Mouse (Mus musculus): ENCODE results near the gene Prkg1.

Prkg1 gene

DNA sequence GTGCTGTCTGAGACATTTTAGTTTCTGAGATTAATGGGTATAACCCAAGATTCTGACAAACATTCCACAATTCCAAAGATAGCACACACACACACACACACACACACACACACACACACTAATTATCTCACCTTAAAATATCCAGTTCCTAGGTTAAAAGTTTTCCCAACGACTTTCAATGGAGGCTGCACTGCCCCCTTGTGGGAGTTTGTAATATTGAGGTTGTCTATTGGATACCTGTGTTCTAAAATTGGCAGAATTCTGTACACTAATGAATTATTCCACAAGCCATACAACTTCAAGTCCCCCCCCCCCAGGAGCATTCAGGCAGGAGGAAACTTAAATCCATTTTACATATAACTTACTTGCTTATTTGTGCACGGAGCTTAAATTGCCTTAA, 18.2 kb downstream of the Prkg1 start:
- DNase-seq (ENCODE audit: extremely low spot score, low spot score): peak; percentile 44

DNA sequence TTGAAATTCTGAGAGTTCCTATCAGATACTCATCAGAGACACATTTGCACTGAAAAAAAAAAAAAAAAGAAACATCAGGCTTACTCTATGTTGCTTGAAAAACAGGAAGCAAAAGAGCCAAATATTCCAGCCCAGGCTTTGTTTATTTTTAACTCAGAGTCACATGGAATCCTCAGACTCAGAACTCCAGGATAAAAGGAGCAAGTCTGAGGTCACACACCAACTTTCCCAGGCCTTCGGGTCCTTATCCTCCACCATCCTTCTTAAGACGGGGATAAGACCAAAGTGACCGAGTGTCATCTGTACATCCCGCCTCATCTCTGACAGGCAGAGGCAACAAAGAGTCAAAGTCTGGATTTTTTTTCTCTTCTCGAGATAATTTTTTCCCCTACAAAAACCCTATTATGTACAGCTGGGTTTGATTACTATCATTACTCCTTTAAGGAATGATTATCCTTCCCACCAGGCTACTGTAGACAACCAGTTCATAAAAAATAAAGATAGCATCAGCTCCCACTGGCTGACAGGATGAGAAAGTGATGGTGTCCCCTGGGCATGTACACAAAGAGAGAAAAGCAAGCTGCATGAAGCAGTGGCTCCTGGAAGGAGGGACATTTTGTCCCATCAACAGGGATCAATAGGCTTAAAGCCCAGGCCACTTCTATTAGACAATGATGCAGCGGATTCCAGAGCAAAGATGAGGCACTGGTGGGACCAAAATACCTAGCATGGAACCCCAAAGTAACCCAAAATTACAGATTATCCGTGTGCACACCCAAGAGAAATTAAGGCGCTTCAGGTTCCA, 21.4 kb downstream of the Prkg1 start:
- DNase-seq (ENCODE audit: extremely low spot score, low spot score): no peak

DNA sequence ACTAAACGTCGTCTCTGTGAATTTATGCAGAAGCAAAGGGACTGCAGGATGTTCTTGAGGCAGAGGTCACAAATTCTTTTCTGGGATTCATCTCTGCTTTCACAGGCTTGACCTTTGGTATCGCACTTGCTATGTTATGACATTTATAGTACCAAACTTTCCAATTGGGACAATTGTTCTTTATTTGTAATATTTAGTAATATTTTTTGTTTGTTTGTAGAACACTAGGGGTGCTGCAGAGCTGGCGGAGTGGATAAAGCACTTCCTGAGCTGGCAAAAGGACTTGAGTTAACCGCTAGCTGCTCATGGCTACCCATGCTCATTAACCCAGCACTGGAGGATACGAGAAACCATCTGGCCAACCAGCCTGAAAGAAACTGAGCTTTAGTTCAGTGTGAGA, 49.9 kb downstream of the Prkg1 start:
- no peak for DNase-seq (ENCODE audit: extremely low spot score, low spot score)

DNA sequence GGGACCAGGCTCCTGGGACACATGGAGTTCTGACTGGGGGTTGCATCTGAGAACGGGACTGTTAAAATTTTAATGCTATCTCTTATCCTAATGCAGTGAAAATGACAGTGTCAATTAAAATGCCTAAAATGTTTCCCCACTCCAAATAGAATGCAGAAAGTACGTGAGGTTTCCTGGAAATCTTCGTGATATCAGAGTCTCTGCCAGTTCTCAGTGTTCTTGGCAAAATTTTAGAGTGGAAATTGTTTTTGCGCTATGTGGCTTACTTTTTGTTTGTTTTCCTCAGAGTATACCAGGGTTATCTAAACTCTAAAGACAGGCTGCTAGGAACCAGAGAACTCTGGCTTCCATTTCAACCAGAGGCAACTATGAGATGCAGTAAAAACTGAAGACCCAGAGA, 50.4 kb downstream of the Prkg1 start:
- DNase-seq (ENCODE audit: extremely low spot score, low spot score): no peak

DNA sequence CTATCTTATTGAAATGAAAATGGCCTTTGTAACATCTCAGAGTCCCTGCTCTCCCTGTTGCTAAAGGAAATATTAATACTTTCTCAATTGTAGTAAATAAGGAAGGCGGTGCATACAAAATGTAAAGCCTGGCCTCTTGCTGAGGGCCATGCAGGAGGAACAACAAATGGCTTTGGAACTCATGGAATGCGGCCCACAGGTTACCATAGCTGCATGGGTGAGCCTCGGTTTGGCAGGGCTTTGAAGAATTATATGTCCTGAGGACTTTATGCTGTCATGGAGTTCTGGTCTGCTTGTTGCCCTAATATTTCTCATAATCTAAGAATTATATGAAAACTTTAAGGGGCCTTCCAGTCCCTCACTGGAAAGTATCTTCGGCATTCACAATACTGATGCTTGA, 51.5 kb downstream of the Prkg1 start:
- DNase-seq (ENCODE audit: extremely low spot score, low spot score): no peak

DNA sequence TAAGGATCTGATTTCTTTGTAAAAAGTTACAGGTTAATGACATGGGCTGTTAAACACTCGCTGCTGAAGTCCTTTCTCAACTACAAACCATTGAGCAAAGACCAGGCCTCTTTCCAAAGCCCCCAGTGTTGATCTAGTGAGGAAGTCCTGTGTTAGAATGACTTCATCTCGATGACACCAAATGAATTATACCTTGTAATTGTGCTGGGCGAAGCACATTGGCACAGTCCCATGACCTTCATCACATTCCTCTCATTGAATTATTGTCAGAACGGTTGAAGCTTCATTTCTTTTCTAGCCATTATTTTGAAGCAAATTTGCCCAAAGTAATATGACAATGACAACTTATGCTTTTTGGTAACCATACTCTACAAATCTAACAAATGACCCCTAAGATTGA, 54.5 kb downstream of the Prkg1 start:
- DNase-seq (ENCODE audit: extremely low spot score, low spot score): no peak

DNA sequence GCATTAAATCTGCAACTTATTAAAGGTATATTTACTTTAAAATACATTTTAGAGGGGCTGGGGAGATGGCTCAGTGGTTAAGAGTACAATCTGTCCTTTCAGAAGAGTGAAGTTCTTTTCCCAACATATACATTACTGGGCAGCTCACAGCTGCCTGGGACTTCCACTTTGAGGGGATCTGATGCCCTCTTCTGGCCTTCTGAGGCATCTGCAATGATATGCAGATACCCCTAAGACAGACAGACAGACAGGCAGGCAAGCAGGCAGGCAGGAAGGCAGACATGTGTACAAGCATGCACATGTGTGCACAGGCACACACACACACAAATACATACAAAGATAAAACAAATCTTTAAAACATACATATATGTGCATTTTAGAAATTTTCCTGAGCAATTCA, 60.8 kb downstream of the Prkg1 start:
- DNase-seq (ENCODE audit: extremely low spot score, low spot score): no peak

DNA sequence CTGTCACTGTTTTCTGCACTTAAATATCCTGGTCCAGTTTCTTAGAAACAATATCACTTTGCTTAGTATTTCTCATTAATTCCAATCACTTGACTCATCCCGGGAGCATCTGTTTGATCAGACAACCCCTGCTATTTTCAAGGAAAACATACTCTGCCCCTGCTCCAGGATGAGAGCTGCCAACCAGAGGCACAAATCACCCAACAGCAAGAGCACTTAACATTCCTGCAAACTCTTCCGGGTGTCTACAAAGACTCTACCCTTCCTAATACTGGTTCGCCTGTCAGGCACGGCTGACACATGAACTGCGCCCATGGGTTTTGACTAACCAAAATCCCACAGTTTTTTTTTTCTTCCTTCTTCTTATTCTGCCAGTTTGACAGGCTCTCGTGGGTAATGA, 65.9 kb downstream of the Prkg1 start:
- DNase-seq (ENCODE audit: extremely low spot score, low spot score): no peak

DNA sequence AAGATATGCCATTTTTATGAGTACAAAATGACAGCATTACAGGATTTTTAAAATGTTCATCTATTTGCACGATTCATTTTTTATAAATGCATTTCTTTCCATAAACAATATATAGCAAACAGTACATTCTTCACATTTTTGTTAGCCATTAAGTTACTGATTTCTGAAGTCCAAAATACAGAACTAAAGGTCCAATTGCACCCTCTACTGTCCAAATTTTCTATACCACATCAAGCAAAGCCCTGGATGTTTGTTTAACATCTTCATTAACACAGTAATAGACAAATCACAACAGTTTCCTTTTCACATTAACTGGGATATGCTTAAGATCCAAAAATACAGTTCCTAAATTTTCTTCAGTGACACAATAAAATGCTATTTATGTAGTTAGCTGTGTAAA, 84.0 kb downstream of the Prkg1 start:
- no peak for DNase-seq (ENCODE audit: extremely low spot score, low spot score)

DNA sequence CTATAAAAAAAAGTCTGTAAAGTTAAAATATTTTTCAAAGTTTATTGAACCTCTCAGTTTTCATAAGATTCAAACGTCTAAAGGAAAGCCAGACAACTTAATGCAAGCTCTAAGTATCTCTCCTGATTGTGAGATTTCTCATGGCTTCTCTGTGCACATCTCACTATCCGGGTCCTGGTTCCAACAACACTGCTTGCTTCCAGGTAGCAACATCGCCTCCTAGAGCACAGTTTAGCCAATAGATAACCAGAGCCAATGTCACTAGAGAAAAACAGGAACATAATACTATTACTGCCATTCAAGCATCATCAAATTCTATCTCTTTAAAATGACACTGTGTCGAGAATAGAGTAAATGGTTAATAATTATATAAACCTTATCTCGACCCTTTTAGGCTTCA, 86.5 kb downstream of the Prkg1 start:
- no peak for DNase-seq (ENCODE audit: extremely low spot score, low spot score)

DNA sequence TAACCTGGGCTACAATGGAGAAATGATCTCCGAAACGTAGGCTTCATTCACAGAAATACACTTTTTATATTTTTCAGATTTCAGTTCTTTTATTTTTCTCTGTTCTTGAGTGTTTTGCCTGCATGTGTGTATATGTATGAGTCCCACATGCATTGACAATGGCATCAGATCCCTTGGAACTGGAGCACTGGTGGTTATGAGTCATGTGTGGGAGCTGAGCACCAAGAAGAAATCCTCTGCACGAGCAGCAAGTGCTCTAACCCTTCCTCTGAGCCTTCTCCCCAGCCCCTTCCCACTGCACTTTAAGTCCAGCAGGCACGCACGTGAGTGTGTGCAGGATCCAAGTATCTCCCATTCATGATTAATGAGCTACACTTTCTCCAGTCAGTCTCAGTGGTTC, 93.1 kb downstream of the Prkg1 start:
- no peak for DNase-seq (ENCODE audit: extremely low spot score, low spot score)

DNA sequence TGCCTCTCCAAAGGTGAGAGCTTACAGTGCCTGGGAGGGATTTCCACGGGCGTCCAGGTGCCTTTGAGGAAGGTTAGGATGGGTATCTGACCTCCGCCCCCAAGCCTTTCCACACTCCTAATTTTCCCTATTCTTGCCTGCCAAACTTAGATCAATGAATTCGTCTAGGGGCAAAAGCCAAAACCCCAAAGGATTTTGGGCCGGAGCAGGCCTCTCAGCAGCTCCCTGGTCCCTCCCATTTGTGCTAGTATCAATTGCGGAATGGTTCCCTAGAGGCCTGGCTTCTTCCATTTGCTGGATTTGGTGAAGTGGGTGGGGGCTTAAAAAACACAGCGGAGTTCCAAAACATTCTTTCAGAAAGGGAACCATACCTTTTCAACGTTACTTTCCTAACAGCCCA, 99.8 kb downstream of the Prkg1 start:
- DNase-seq (ENCODE audit: extremely low spot score, low spot score): no peak

DNA sequence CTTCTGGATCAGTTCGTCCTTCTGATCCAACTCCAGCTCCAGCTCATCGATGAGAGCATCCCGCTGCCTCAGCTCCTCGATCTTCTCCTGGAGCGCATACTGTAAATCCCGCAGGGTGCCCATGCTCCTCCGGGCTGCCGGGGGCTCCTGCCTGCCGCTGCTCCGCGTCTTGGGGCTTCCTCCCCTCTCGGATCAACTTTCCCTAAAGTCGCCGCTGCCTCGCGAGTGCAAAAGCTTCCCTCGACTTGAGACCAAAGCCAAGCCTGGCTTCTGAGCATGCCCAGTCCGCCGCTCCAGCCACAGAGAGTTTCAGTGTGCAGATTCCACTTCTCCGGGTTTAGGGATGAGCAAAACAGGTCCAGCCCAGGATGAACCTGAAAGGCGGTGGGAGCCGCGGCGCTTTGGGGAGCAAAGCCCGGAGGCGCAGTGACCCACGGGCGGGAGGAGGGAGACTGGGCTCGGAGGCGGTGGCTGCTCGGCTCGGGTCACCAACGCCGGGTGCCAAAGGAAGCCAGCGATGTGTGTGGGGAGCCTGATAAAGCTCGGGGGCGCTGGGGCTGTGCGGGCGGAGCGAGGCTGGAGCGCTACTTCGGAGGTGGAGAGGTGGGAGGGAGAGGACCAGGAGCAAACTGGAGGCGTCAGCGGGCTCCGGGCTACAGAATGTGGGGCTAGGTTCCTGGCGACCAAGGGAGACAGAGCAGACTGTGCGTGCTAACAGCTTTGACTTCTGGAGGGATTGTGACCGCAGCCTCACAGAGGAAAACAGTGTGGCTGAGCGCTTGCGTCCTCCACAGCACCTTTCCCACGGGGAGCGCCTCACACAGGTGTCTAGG, 100.5 kb downstream of the Prkg1 start:
- peak; percentile 81 for DNase-seq (ENCODE audit: extremely low spot score, low spot score)

DNA sequence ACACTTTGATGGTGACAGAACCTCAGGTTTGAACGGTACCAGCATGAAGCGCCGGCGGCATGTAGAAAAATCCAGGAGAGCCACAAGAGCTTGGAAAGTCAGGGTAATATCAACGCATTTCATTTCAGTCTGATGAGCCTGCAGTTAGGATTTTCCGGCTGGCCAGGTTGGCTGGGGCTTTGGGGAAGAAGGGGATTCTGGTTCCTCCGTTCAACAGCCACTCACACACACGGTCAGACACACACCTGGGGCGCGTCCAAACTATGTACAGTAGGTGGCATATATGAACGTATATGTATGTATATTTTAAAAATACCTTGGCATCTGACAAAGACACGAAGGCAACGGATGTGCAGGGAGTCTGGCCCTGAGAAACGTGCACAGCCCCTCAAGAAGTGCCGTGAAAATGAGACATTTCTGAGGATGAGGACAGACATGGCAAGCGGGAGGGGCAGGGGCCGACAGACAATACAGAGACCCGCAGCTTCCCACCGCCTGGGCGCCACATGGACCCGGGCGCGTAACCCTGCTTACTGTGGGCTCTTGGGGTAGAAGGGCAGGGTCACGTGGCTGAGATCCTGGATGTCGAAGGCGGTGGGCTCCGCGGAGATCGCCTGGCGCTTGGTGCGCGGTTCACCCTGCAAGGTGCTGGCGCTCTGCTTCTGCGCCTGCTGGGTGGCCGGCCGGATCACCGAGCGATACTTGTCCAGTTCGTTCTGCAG, 101.2 kb downstream of the Prkg1 start:
- DNase-seq (ENCODE audit: extremely low spot score, low spot score): peak; percentile 74

DNA sequence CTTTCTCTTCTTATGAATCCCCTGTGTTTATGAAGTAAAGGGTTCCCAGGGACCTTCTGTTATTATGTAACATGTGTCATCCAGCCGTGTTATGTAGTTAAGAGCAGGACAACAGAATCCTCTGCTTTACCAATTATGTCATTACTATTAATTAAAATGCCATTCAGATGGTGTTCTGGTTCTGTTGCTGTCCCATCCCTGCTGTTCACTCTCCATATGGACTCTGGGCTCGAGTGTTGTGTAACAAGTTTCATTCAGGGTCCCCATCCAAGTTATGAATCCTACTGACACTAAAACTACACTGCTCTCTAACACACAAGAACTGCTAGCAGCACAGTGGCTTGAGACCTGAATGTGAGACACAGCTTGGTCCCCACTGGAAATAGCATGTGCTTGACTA, 102.0 kb downstream of the Prkg1 start:
- DNase-seq (ENCODE audit: extremely low spot score, low spot score): no peak

DNA sequence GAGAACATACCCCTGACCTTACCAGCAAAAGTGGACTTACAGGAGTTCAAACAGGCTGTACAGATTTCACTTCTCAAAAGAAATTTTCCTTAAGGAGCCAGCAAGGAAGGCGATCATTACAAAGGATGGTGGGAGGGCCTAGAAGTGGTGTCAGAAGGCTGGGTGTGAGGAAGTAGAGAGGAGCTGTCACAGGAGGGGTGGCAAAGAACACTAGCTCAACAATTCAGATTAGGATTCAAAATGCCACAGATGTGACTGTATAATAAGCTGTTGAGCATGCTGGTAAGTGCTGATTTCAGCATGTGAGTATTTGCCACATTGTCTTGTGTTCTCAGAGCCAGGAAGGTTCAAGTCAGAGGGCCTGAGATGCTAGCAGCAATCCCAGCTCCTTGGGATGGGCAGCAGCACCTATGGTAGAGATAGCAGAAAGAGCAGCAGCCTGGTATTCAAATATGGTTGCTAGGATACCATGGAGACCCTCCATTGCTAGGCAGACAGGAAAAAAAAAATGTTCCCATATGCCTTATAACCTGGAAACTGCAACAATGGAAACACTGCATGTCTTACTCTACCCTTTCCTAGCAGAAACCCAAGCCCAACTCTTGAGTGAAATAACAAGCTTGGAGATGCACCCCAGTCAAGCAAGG, 106.0 kb downstream of the Prkg1 start:
- no peak for DNase-seq (ENCODE audit: extremely low spot score, low spot score)

DNA sequence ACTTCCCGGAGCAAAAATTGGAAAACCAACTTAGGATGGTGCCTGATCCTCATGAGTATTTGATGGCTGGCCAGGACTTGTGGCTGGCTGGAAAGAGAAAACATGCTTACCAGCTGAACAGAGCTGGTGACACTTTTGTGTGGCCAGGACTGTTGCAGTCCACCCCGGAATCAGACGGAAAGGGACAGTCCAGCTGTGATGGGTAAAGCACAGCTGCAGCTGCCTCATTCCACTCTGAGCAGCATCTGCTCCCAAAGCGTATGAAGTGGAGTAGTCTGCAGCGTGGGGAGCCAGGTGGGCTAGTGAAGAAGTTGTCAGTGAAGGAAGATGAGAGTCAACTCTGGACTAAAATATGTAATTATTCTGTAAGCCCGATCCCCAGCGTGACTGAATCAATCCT, 108.6 kb downstream of the Prkg1 start:
- DNase-seq (ENCODE audit: extremely low spot score, low spot score): peak; percentile 13

DNA sequence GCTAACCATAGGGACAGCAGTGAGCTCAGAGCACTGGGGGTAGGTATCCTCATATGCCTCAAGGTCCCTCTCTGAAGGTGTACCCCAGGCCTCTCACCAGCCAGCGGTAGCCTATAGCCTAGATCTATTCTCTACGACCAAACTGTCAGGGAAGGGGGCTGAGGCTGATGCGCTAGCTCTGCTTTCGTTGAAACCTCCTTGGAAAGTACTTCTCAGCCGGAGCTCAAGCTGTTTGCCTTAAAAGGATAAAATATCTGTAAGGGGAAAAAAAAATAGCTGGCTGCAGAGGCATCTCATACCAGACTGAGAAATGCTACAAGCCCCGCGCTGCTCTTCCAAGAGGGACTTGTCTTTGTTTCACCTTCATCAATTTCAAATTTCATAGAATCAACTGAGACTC, 109.0 kb downstream of the Prkg1 start:
- no peak for DNase-seq (ENCODE audit: extremely low spot score, low spot score)

DNA sequence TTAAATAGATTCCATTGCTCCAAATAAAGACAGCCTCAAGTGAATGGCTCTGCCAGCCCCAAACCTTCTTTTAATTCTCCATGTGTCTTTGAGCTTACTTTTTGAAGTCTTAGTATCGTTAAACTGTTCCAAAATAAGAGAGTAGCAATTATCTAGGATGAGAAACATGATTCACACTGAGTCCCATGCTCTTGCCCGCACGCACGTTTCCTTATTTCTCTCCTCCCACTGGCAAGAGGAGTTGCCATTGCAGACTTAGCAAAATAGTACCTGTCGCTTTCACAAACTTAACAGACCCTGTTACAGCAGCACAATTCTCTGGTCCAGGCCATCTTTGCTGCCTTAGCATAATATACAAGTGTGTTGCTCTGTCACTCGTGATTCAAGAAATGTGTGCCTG, 110.8 kb downstream of the Prkg1 start:
- DNase-seq (ENCODE audit: extremely low spot score, low spot score): no peak

DNA sequence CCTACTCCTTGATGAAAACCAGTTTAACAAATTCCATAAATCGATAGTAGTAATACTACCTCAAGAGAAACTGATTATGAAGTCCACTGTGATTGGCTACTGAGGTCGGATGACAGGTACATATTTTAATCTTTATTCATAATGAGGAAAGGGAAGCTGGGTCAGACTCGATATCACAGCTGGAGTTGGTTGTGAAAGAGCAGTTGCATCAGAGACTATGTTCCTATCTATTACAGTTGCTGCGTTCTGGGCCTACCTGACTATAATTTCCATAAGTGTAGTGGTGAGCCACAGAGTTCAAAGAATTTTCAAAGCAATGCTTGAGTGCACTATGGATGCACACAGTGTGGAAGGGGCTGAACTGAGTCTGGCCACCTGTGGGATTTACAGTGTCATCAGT, 114.4 kb downstream of the Prkg1 start:
- no peak for DNase-seq (ENCODE audit: extremely low spot score, low spot score)

DNA sequence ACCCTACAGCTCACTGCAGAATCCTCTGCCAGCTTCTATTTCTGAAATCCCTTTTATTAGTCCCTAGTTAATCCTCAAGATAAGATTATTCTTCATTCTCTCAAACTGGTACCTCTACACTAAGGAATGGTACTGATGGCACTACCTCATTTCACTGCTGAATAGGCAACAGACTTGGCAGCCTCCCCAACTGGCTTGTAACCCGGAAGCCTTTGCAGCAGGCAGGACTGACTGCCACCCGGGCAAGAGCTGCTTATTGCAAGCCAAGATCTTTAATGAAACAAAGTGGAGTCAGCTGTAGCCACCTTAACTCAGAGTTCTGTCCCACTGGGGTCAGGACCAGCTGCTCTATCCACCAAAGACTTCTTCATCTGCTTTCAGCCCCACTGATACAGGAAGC, 117.3 kb downstream of the Prkg1 start:
- DNase-seq (ENCODE audit: extremely low spot score, low spot score): no peak
